Mouse (Mus musculus): Measurements from ENCODE around the gene Myl3.
A peak's percentile ranks its signal among the peaks of the same experiment; 100 is the strongest.

Gene Myl3

DNA sequence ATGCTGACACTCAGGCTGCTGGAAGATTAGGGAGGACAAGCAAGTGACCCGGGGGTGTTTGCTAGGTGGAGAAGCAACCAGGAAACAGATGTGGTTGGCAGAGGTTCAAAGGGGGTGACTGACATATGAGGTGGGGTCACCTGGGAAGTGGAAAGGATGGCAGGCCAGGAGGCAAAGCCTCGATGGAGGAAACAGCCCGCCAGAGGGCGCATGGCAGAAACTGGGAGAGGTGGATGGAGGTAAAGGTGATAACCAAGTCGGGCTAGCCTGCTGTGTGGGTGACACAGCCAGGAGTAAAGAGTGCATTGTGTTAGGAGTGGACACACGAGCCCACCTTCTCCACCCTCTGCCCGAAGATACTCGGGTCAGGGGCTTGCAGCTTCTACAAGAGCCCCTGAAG, 11.8 kb upstream of the Myl3 start:
- no peak for DNase-seq (ENCODE audit: low read depth, low spot score)

DNA sequence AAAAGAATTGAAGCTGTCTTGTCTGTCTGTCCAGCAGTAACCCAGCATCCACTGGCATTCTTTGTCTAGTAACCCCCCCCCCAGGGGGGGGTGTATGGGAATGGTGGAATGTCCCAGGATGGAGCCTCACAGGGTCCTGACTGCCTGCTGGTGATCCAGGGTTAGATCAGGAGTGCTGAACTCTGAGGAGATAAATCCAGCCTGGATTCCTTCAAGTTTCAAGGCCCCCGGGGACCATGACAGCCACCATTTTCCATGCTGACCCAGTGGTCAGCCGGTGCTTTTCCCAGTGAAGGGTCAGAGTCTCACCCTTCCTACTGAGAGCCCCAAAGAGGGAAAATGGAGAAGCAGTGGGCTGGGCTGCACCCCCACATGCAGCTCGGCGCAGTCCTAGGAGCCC, 9.8 kb upstream of the Myl3 start:
- no peak for DNase-seq (ENCODE audit: low read depth, low spot score)

DNA sequence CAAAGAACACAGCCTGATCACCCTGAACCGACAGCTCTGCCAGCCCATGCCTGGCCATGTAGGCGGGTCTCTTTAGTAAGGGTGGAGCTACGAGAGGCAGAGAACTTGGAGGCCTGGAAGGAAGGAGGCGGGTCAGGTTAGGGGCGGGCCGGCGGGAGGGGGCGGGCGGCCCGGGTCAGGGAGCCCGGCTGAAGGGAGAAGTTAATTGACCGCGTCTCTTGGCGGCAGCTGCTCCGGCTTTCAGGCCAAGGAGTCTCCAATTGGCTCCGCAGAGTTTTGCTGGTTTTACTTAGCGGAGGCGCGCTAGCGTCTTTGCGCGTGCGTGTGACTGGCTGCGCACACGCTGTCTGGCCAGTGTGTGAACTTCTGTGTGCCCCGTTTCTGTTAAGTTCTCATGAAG, 9.0 kb upstream of the Myl3 start:
- DNase-seq (ENCODE audit: low read depth, low spot score) = peak; percentile 89

DNA sequence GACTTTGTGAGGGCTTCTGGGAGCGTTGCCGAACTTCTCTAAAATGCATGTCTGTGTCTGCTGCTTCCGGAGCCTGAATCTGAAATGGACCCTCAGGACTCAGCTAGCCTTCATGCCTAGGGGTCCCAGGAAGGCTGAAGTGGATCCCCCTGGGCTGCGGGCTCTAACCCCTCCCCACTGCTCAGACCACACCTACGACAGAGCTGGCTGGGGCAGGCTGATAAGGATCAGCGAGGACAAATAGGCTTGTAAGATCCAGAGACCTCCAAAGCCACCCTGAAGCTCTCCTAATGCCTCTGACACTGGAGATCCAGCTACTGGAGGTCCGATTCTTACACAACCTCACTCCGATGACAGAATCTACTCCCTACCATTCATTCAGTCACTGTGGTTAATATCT, 8.6 kb upstream of the Myl3 start:
- DNase-seq (ENCODE audit: low read depth, low spot score) = no peak

DNA sequence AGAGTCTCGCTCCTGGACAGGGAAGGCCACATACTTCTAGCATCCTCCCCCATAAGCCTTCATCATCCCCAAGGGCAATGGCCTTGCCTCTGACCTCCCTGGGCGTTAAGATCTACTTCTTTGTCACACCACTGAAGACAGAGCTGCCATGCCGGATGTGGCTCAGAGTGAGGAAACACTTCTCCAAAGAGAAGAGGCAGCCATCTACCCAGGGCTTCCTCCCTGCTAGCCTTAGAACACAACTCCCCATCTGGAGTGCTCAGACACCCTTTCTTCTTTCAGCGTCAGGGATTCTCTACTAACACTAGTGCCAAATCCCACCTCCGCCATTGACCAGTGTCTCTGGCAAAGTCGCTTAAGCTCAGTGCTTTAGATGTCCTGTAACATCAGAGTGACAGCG, 7.5 kb upstream of the Myl3 start:
- DNase-seq (ENCODE audit: low read depth, low spot score) = no peak

DNA sequence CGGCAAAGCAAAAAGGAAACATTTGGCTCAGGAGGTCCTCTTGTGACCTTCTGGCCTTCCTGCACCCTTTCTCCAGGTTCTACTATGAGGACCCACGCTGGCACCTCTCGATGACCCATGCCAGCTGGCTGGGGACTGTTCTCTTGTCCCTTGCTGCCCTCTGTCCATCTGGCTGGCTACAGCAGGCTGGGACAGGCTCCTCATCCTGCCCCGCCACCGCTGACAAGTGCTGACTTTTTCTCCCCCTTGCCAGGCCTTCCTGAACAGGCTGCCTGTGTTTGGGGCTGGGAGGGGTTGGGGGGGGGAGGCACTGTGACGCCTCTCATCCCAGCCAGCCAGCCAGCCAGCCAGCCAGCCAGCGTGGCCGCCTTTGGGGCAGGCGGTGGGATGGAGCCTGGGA, 5.3 kb upstream of the Myl3 start:
- DNase-seq (ENCODE audit: low read depth, low spot score) = no peak

DNA sequence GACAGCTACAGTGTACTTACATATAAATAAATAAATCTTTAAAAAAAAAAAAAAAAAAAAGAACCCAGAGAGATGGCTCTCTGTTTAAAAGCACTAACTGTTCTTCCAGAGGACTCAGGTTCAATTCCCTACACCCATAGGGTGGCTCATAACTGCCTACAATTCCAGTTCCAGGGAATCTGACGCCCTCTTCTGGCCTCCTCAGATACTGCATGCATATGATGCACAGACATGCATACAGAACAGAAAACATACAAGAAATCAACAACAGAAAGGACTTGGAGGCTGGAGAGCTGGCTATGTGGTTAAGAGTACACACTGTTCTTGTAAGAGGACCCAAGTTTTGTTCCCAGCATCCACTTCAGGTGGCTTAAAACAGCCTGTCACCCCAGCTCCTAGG, 3.6 kb upstream of the Myl3 start:
- DNase-seq (ENCODE audit: low read depth, low spot score) = no peak

DNA sequence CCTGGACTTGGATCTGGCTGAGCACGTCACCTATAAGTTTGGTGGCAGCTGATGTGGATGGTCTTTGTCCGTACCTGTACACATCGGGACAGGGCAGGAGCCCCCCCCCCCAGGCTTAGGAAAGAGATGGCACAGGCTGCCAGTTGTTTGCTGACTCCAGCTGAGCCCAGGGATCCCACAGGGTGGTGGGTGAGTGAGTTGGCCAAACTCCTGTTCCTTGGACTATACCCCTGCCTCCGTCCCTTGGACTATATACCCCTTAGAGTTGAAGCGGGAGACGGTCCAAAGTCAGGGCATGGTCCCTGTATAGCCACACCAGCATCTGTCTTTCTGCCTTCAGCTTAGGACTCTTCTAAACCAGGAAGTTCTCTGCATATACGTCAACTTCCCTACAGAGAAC, 1.7 kb upstream of the Myl3 start:
- DNase-seq (ENCODE audit: low read depth, low spot score) = no peak

DNA sequence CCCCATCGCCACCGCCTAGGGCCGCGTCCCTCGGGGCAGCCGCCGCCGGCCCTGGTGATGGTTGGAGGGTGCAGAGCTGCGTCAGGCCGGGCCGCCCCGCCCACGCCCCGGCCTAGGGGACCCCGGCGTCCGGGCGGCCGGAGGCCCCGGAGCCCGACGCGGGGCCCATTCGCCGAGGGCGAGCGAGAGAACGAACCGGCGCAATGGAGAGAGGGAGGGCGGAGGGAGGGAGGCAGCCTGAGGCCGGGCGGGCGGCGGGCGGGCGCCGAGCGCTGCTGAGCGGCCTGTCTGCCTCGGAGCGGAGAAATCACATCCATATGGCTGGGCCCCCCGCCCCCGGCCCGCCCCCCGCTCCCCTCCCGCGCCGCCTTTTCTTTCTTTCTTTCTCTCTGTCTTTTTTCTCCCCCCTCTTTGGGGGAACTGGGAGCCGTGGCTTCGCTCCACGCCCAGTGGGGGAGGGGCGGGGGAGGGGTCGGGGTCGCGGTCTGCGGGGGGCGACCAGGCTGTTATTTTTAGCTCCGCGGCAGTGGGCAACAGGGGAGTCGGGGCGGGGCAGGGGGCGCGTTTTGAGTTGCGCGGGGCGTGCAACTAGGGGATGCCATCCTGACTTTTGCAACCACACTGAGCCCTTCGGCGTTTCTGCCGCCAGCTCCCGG, 762 bp downstream of the Myl3 start:
- DNase-seq (ENCODE audit: low read depth, low spot score) = peak; percentile 43

DNA sequence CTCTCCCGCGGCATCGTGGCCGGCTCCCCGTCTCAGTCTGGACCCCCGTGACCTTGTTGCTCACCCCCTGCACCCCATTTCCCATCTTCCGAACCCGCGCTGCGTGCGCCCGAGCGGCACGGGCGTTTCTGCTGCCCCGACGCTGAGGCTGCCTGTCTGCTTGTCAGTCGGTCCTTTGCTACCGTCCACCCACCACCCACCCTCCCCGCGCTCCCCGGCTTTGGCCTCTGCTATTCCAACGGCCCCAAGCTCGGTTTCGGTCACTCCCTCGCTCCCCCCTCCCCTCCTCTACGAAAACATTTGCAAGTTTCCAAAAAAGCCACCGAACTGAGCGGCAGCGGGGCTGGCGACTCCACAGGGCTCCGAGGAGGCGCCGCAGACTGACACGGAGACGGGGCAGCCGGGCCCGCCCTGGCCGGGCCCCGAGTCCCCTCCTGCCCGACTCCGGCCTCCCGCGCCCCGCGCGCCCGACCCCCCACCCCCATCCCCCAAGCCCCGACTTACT, 1.3 kb downstream of the Myl3 start:
- peak; percentile 35 for DNase-seq (ENCODE audit: low read depth, low spot score)

DNA sequence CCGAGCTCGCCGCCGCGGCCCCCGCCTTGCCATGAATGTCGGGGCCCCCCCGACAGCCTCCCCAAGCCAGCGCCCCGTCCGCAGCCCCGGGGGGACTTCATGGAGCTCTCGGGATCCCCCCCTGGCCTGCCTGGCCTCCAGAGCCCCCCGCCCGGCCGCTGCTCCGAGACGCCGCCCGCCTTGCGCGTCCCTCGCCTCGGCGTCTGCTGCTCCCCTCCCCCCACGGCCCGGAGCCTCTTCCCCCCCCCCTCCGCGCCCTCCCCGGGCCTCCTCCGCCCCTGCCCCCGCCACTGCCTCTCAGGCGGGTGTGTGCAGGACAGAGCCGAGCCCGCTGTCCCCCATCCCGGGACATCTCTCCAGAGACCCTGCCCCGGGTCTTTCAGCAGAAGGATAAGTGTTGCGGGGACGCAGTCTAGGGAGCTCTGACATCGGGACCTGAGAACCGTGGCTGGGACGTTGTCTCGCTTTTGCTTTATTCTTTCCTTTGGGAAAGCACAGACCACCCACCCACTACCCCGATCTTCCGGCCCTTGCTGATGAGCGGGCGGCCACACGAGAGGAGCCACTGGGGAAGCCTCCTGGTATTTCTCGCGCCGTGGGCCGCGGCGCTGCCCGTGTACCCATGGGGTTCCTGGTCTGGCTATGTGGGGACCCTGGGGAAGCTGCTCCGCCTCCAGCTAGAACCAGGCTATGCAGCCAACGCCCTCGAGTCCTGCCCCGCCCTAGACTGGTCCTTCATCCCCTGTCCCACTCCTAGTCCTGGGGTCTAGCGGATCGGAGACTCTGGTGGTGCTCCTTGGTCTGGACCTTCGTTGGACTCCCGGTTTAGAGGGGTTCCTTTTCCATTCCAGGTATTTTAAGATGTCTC, 2.0 kb downstream of the Myl3 start:
- no peak for DNase-seq (ENCODE audit: low read depth, low spot score)

DNA sequence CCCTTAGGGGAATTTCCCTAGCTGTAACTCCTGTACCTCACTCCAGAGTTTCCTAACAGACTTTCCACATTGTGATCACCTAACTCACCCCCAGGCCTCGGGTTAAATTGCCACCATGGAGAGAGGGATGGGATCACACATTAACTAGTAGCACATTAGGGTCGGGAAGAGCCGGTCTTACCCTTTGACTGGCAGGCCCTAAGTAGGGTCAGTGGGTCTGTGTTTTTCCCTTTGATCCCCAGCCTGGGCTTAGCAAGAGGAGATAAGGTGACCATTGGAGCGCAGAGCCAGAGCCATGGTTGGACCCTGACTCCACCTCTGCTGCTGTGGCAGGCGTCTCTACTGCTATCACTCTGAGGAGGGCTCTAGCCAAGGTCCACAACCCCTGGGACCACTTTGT, 4.1 kb downstream of the Myl3 start:
- DNase-seq (ENCODE audit: low read depth, low spot score) = no peak

DNA sequence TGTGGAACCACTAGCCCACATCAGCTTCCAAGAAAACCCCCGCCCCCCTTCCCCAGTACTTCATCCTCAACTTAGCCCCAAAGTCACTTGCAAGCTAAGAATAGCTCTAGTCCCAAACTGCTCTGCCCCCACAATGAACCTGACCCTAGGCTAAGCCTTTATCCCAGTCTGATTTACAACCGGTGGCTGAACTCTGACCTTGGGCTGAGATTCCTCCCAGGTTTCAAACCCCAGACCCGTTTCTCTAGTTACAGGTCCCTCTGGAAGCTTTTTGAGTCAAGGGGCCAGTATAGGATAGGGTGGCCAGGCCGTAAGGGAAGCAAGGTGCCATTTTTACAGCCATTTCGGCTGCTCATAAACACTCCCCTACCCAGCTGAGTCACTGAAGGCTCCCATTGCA, 4.6 kb downstream of the Myl3 start:
- peak; percentile 81 for DNase-seq (ENCODE audit: low read depth, low spot score)

DNA sequence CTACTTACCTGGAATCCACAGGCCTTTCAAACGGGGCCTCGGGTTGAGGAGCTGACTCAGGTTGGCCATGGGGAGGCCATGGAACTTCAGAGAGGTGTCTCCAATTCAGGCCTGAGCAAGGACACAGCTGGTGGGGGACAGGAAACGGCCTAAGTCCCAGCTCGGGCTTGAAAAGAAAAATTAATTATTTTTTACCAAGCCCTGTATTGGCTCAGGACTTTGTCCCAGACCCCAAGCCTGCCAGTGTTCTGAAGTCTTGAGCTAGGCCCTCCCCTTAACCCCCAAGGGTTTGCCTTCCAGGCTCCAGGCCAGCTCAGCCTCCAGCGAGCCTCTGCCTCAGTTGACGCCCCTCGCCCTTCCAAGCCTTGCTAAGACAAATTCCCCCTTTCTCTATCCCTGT, 5.3 kb downstream of the Myl3 start, which contains the start of gene Pth1r:
Gene Pth1r (minus strand): TSS at position 185 of the 400 bp plus-strand sequence.
- DNase-seq (ENCODE audit: low read depth, low spot score) = no peak

DNA sequence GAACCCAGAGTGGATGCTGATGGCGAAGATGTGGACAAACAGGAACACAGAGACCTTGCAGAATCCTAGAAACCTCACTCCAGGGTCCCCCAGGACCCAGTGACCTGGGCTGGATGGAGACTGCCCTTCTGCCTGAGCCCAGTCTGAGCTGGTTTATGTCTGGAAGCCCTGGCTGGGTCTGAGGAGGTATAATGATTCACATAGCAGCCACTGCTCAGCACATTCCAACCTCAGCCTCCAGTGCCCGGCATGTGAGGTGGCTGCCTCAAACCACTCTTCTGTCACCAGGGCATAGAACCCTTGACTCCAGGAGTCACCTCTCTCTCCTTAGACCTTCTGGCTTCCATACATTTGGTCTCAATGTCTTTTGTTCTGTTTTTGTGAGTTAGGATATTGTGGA, 6.8 kb downstream of the Myl3 start:
- no peak for DNase-seq (ENCODE audit: low read depth, low spot score)

DNA sequence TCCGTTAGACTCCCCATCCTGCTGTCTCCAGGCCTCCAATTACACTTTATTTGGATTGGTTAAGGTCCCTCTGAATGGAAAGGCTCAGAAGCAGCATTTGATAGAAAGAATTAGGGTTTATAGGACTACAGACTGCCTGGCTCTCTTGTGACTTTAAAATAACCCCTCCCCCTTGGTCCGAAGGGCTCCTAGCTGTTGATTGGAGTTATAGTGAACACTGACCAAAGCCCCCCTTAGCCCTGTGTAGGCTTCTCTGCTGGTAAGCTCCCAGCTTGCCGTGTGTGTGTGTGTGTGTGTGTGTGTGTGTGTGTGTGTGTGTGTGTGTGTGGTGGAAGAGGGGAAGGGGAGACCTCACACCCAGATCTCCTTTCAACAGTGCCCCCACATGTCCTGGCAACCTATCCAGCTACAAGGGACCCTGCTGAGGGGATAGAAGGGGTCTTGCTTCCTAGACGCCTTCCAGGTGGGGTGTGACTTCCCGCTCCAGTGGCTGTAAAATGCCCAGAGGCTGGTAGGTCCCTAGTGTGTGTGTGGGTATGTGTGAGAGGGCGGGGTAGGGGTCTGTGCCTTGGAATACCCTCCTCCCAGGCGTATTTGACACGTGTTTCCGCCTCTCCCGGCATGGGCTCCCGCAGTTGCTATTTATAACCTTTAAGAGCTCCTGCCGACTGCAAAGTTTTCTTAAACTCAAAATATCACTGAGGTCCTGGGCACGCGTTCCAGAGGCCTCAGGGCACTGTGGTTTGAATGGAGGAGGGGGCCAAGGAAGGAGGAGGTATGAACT, 8.9 kb downstream of the Myl3 start:
- peak; percentile 65 for DNase-seq (ENCODE audit: low read depth, low spot score)

DNA sequence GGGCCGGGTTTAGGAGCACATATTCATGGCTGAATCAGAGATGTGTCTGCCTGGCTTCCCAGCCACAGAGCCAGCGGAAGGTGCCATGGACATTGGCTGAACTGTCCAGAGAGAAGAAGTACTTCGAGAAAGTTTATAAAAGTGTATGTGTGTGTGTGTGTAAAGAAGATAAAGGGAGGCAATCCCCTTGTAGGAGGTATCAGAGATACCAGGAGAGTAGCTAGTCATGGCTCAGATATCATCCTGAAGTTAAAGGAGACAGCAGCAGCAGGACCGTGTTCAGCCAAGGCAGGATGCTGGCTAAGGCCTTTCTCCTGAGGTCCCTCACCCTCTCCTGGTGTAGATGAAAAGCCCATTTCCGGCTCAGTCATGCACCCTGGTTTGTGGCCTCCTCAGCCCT, 9.8 kb downstream of the Myl3 start:
- DNase-seq (ENCODE audit: low read depth, low spot score) = no peak

DNA sequence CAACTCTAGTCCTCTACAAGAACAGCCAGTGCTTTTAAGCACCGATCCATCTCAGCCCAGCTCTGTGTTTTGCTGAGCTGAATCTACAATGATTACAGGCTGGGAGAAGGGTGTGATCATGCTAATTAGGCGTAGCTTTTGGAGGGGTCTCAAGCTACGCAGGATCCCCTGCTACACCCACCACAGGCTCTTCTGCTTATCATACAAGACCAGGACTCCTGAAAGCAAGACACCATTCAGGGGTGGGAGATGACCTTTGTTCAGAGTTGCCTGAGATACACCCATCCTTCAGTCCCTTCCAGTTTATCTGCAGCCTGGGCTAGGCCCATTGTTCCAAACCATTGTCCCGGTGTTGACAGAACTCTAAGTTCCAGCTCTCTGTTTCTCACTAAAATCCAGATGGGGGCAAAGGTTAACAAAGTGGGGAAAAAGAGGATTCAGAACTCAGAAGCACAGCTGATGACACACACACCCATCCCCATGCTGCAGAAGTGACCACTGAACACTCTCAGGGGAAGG, 11.3 kb downstream of the Myl3 start:
- DNase-seq (ENCODE audit: low read depth, low spot score) = no peak

DNA sequence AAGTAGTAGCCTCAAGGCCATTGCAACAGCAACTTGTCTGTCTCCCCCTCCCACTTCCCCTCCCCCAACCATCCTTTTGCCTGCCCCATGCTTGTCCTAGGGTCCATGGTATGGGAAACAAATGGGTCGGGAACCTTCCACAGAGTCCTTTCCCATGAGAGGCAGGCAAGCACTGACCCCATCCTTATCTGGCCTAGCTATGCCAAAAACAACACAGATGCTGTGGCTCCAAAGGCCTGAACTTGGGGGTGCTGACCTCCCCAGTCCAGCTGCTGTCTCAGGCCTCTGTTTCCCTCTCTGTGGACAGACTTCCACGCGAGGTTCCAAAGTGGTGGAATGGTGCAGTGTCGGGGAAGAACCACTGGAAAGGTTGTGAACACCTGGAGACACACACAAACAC, 12.1 kb downstream of the Myl3 start:
- DNase-seq (ENCODE audit: low read depth, low spot score) = no peak

DNA sequence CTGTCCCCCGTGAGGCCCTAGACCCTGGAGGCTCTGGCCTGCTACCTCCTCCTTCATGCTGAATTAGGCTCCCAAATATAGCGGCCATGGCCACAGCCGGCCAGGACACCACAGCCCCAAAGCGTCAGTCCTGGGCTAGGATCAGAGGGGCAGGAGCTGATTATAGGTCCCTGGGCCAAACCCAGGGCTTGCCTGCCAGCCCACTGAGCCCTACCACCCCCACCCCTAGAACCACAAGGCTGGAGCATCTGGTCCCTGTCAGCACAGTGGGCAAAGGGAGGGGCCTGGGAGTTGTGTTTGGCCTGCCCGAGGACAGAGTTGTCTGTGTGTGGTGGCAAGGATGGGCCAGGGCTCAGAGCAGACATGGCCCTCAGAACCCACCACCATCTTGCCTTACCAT, 16.2 kb downstream of the Myl3 start:
- no peak for DNase-seq (ENCODE audit: low read depth, low spot score)

DNA sequence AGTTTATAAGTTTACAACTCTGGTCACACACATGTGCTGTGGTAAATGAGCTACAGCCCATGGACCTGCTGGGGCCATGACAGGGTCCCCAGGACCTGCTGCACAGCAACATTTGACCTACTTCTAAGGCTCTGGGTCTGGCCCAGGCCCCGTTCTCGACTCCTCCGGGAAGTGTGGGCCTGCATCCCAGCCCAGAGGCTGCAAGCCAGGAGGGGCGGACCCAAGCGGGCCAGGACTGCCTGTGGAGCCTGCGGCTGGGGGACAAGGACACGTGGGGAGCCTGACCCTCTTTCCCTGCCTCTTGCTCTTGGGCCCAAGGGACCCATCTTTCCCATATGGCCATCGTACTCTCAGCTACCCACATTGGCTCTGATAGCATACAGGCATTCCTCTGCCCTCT, 16.9 kb downstream of the Myl3 start:
- DNase-seq (ENCODE audit: low read depth, low spot score) = no peak

DNA sequence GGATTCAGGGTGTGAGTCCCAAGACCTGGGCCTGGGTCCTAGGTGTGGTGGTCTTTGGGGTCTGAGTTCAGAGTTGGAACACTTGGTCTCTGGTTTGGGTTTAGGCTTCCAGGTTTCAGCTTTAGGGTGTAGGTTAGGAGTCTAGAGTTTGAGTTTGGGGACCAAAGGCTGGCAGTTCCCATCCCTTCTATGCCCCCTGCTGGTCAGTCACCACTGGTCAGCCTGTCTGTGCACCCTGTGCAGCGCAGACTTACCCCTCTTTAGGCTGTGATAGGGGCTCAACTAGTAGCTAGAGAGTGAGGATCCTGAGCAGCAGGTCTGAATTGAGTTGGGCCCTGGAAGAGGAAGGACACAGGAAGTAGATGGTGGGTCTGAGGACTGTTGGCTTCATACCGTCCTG, 17.6 kb downstream of the Myl3 start:
- peak; percentile 52 for DNase-seq (ENCODE audit: low read depth, low spot score)

Measured in forelimb bud, embryonic 11.5 days (tissue).